Mouse (Mus musculus): ENCODE data around the gene Slc2a4. TPM values are rescaled to one million over a fixed set of nuclear protein-coding genes. Genes with fewer than 3 reads are reported as not detected.
"Not testable (repeated sequence)": the region's sequence is repeated elsewhere in the genome, so short reads cannot be mapped to it uniquely, and the experiment has no call there.

The Slc2a4 gene
- total RNA-seq, 2 experiments from 2014 or later: 37.9 to 98.1 TPM

DNA sequence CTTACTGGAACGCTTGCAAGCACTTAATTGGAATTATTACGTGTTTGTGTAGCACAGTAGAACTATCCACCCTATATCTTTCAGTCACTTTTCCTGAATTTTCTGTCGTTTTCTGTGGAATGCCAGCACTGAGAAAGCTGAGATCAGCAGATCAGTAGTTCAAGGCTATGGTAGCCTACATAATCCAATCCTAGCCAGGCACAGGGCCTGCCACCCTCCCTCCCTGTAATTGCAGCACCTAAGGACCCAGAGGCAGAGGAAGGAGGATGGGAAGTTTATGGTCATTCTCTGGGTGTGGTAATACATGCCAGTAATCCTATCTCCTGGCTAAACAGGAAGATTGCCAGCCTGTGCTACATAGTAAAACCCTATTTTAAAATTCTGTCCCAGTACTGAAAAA is 25.2 kb downstream of the Slc2a4 start:
- ATAC-seq (replicated peaks; ENCODE audit: low FRiP score, poor library complexity, severe bottlenecking): no peak

DNA sequence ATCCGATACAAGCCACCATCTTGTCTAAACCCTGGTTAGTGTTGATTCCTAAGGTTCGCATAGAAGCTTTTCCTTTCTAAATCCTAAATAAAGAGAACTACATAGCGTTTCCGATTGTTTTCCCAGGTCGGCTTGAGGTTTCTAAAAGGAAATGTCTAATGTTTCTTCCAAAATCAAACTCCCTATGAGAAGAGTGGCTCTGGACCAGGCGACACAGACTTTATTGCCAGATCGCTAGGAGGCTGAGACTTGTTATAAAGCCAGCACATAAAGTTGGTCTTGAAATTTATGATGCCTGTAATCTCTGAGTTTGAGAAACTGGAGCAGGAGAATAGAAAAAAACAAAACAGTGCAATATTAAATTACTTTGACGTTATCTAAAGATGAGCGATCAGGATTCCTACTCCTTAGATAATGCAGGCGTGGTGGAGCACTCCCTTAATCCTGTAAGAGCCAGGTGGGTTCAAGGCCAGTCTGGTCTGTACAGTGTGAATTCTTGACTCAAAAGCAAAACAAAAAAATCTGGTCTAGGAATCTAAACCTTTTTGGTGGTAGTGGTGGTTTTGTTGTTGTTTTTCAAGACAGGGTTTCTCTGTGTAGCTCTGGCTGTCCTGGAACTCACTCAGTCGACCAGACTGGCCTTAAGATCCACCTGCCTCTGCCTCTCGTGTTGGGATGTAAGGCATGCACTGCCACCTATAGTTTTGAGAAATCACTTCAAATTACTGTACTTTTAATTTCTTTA is 25.8 kb downstream of the Slc2a4 start:
- no peak for ATAC-seq (replicated peaks; ENCODE audit: low FRiP score, poor library complexity, severe bottlenecking)

DNA sequence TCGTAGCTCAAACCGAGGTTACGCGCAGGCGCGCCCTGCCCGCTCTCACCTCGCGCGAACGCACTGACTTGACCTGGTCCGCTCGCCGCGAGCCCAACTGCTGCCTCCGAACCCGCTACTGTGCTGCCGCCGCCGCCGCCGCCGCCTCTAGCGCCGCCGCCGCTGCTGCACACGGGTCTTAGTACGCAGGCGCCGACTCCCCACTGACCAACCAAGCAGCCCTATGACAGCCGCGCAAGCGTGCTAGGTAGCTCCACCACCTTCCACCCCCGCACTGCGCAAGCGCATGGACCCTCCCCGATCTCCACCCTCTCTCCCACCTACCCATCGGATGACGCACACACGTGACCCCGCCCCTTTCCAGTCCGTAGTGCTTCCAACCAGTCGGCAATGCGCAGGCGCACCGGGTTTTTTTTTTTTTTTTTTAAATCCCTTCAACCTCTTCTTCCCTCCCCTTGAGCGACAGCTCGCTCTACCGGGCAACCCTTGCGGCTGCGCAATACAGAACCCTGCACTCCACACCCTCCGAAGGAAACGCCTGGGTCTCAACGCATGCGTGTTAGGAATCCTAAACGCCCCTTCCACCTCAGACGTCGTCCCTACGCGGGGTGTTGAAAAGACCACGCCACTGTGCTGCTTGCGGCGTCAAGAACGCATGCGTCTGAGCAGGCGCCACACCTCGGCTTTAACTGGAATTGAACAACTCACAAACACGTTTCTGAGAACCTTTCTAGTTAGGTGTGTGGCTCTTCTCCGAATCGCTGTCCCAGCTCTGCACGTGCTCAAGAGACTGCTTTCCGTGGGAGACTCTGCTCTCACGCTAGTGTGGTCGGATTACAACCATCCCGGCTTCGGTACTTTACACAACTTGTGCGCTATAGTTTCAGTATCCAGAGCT is 26.6 kb downstream of the Slc2a4 start, which contains the start of gene Eif5a:
TSS of gene Eif5a (minus strand) at position 845 of the 898 bp plus-strand sequence.
- ATAC-seq (replicated peaks; ENCODE audit: low FRiP score, poor library complexity, severe bottlenecking): peak; percentile 75

DNA sequence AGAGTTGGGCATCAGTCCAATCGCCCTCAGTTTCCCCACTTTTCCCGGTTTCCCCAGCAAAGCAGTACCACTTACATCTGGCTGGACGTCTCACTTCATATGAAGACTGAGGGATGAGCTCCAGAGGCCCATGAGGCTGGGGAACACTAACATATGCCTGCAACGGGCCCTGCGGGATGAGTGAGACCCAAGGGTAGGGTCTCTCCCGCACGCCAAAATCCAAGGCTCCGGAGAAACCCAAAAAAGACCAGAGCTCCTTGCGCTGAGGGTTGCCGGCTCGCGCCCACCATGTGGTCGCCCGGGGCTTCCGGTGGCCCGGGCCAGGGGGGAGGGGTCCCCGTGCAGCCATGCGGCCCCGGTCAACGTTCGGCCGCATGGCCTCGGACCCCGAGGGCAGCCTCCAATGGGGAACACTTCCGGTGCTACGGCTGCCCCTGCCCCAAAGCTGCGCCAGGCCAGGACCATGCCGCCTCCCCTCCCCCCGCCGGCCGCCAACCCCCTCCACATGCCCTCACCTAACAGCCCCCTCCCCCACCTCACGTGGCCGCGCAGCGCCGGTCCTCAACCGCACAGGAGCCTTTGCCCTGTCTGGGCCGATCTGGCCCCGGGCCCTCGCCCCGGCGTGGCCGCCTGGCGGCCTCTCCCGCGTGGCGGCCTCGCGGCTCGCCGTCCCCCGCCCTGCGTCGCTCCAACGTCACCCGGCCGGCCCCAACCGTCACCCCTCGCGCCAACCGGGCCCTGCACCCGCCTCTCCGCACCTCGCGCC is 27.5 kb downstream of the Slc2a4 start:
- no peak for ATAC-seq (replicated peaks; ENCODE audit: low FRiP score, poor library complexity, severe bottlenecking)

DNA sequence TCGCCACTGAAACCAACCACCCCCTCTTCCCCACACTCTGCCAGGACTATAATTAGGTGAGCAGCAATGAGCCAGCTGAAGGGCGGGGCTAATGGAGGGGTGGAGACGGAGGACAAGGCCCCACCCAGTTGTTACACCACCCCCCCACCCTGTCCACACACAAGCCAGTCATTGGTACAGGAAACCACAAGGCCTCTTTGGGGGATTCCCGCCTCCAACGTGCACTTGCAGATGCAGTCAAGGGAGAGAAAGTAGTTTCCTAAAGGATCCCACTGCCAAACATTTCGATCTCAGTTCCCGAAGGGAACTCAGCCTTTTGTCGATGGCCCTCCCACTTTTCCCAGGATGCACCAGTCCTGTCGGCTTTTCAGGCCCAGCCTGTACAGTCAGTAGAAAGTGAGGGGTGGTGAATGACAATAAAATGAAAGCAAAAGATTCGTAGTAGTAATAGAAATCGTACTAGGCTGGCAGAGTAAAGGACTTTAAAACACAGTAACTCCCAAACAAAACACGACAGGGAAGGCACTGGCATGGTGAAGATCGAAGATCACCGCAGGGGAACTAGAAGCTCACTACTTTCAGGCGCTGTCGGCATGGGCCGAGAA is 28.2 kb downstream of the Slc2a4 start:
- ATAC-seq (replicated peaks; ENCODE audit: low FRiP score, poor library complexity, severe bottlenecking): peak; percentile 61

DNA sequence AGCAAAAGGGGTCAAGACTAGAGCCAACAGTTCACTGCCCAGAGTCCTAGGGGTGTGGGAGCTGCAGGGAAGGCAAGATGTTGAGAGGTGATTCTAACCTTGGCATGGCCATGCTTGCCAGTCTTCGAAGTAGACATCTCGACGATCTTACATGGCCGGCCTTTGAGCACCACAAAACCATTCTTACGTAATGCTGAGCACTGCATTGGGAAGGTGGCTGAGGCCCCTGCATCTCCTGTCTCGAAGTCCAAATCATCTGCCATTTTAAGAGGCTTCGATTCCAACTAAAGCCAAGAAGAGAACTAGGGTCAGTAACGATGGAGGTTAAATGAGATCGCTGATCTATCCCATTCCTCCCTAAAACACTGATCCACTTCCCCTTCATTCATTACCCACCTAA is 28.9 kb downstream of the Slc2a4 start:
- no peak for ATAC-seq (replicated peaks; ENCODE audit: low FRiP score, poor library complexity, severe bottlenecking)

DNA sequence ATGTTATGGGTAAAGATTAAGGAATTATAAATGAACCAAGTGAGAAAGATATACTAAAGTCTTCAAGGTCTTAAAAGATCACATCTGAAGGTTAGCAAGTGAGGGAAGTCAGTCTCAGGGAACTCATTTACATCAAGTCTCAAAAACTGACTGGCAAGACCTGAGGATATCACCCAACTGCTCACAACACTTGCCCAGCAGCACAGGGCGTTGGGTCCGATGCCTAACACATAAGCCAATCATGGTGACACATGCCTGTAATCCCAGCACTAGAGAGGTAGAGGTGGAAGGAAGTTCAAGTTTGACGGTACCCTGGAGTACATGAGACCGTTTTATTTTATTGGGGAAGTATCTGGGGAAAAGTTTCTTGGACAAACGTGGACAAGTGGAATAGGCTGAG is 29.9 kb downstream of the Slc2a4 start:
- no peak for ATAC-seq (replicated peaks; ENCODE audit: low FRiP score, poor library complexity, severe bottlenecking)

DNA sequence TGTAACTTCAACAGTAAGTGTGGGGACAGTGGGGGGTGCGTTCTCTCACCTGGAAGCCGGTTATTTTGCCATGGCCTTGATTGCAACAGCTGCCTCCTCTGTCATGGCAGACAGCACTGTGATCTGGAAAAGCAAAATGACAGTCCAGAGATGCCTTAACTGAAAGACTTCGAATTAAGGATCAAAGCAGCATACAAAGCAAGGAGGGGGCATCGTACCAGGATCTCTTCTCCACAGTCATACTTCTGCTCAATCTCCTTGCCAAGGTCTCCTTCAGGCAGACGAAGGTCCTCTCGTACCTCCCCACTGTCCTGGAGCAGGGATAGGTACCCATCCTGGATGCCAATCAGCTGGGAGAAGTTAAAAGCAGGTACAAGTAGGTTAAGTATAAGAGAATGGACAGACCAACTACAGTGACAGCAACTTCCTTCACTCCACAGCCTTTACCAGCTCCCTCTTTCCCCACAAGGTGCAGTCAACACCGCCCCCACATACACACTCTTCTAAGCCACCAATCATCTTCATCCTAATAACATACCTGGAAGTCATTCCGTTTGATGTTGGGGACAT is 30.5 kb downstream of the Slc2a4 start:
- ATAC-seq (replicated peaks; ENCODE audit: low FRiP score, poor library complexity, severe bottlenecking): no peak

DNA sequence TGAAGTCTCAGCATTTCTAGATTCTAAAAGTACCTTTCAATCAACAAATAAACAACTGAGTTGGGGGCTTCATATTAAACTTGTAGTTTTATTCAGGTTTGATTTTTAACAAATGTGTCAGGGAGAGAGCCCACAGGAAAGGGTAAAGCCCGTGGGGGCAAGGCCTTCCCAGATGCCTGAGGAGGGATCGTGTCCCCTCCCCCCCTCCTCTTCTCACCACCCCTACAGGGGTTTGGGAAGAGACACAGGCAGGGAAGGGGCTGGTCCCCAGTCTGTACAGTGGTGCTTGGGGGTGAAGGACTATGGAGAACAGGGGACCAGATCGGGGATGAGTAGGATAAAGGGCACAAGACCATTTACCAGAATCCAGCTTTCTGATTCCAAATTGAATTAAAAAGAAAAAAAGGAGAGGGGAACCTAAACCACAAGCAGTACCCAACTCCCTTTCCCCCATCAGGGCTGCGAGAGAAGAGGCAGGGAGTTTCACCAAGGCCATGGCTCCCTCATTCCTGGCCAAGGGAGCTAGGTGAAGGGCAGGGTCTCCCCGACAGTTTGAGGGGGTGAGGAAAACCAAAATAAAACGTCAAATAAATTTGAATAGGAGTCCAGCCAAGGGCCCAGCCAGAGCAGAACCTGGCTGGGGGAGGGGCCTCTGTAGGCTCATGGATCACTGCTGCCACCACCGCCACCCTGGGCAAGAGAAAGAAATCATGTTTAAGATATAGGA is 31.2 kb downstream of the Slc2a4 start:
- not testable (repeated sequence) for ATAC-seq (replicated peaks; ENCODE audit: low FRiP score, poor library complexity, severe bottlenecking)

DNA sequence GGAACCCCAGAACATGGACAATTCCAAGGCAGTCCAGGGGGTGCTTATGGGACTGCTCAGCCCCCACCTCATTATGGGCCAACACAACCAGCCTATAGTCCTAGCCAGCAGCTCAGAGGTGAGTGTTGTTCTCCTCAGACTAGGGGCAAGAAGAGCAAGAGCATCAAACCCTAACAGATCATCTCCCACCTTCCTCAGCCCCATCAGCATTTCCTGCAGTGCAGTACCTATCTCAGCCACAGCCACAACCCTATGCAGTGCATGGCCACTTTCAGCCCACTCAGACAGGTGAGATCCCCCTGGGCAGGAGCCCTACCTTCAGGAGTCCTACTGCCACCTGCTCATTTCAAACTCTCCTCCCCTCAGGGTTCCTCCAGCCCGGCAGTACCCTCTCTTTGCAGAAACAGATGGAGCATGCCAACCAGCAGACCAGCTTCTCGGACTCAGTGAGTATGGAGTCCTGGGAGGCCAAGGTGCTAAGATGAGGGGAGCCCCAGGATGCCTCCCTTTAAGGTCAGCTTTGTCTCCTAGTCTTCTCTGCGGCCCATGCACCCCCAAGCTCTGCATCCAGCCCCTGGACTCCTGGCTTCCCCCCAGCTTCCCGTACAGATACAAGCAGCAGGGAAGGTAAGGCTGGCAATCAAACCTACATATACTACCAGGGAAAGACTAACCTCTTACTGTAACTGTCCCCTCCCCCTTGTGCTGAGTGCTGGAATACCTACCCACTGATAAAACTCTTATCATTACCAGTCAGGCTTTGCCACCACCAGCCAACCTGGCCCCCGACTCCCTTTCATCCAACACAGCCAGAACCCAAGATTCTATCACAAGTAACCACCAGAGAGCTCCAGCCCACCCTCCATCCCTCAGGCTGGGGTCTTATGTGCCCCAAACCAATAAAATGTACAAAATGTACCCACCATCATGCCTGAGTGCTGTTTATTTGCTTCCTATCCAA is 32.0 kb downstream of the Slc2a4 start:
- ATAC-seq (replicated peaks; ENCODE audit: low FRiP score, poor library complexity, severe bottlenecking): peak; percentile 59

DNA sequence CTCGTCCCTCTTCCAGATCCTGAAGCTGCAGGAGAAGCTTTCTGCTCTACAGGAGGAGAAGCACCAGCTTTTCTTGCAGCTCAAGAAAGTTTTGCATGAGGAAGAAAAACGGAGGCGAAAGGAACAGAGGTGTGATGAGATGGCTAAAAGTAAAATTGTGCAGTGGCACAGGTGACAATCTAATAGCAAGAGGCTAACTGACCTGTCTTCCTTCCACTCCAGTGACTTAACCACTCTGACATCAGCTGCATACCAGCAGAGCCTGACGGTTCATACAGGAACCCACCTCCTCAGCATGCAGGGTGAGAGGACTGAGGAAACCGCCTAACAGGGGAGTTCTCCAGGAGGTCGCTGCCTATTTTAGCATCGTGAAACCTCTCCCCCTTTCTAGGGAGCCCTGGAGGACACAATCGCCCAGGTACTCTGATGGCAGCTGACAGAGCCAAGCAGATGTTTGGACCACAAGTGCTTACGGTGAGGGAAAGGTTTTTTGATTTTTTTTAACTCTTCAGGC is 33.0 kb downstream of the Slc2a4 start:
- ATAC-seq (replicated peaks; ENCODE audit: low FRiP score, poor library complexity, severe bottlenecking): no peak

DNA sequence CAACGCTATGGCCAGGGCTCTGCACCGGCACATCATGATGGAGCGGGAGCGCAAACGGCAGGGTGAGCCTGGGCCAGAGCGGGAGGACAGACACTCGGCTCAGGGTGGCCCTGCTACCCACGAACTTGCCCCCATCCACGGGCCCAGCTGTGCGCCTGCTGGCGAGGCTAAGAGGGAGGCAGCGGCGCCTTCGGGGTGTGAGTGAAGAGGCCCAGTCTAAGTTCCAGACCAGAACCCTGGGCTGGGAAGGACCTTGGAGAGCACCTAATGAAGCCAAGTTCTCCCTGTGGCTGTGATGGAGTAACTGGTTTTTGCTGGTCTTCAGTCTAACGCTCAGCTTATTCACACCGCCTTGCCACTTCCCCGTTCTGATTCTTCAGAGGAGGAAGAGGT is 33.6 kb downstream of the Slc2a4 start:
- ATAC-seq (replicated peaks; ENCODE audit: low FRiP score, poor library complexity, severe bottlenecking): peak; percentile 11

DNA sequence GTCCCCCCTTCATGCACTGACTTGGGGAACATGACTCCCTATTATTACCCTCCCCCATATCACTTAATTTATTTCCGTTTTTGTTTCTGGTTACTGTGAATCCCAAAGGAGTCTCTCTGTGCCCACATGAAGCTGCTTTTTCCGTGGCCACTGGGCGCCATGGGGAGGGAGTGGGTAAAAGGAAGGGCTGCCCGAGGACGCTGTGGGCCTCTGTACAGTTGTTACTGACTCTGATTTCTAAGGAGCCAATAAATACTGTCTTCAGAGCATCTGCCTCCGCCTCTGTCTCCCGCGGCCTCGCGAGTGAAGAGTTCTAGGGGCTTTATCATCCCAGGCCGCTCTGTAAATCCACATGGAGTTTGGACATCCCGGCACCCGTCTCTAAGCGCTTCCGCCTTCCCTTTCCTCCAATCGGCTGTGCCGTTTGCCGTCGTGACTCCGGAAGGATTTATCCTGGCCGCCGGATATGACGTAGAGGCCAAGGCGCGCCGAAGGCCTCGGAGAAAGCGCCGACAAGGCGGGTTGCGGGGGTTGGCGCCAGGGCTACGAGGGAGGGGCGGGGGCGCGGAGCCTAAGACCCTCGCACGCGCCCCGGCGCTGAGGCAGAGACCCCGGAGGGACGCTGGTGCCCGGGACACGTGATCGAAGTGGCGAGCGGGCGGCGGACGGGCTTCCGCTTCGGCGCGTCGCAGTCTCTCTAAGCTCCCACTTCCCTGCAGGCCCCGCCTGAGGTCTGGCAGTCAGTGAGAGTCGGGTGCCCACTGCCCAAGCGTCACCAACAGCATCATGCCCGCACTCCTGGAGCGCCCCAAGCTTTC is 34.2 kb downstream of the Slc2a4 start, which contains the start of gene Gps2:
TSS of gene Gps2 (plus strand) at position 335 of the 818 bp plus-strand sequence.
- peak; percentile 79 for ATAC-seq (replicated peaks; ENCODE audit: low FRiP score, poor library complexity, severe bottlenecking)

DNA sequence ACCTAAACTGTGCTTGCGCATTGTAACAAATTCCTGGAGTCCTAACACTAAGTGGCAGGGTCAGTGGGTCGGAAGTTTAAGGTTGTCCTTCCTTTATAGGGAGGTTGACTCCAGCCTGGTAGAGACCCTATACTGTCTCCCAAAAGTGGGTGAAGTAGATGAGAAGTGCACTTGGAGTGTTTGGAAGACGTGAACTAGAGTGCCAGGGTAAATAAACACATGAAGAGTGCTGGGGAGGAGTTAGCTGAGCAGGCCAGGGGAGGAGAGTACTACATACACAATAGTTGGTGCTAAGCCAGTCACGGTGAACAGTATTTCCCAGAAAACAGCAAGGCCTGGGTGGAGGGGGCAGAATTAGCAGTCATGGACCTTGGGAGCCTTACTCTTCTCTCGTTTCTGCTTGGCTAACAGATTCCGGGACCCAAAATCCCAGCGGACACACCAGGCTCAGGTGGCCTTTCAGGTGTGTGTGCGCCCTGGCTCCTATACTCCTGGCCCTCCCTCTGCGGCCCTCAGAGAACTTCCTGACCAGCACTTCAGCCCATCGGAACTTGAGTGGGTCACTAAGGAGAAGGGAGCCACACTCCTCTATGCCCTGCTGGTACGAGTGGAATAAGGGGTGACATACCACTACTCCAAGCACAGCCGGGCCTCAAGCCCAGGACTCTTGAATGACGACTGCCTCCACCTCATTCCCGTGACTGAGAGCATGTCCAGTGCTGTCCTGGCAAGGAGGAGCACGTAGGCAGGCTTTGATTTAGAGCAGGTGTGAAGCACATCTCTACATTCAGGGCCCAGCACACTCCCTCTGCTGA is 35.1 kb downstream of the Slc2a4 start:
- no peak for ATAC-seq (replicated peaks; ENCODE audit: low FRiP score, poor library complexity, severe bottlenecking)

DNA sequence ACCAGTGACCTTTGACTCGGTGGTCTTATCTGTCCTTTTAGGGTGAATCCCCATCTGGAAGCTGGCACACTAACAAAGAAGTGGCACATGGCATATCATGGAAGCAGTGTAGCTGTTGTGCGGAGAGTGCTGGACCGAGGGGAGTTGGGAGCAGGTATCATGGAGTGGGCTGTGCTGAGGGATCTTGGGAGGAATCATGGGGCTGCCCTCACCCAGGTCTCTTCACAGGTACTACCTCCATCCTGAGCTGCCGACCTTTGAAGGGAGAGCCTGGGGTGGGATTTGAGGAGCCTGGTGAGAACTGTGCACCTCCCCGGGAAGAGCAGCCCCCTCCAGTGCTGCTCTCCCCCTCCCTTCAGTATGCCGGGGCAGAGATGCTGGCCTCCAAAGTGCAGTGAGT is 36.3 kb downstream of the Slc2a4 start:
- ATAC-seq (replicated peaks; ENCODE audit: low FRiP score, poor library complexity, severe bottlenecking): no peak

Measured in erythroblast, adult 5-6 weeks (primary cell).